Mouse (Mus musculus) heart, embryonic 12.5 days (tissue): ENCODE measurements around the gene Usp16. TPM values are rescaled to one million over a fixed set of nuclear protein-coding genes. Genes with fewer than 3 reads are reported as not detected.

Experiments
- ATAC-seq: fragments of 200-750 bp; cut with Nextera tagmentation; 2 replicates; pipeline ENCODE4 v1.8.0; 2017; ENCODE audit warnings: moderate TSS enrichment, moderate library complexity; ENCODE audit not compliant: insufficient number of reproducible peaks, low FRiP score
- H3K27ac ChIP-seq: fragments of 300-500 bp; sonication (generic); 2 replicates; pipeline ENCODE4 v1.5.1; 2016; ENCODE audit warnings: mild to moderate bottlenecking, moderate library complexity; ENCODE audit not compliant: poor library complexity, severe bottlenecking
- H3K27me3 ChIP-seq: fragments of 300-500 bp; sonication (generic); replicated peaks from 2 replicates; pipeline ENCODE4 v1.6.1; 2016; ENCODE audit warnings: mild to moderate bottlenecking, moderate library complexity
- H3K36me3 ChIP-seq: fragments of 300-500 bp; sonication (generic); 2 replicates; pipeline ENCODE4 v1.6.1; 2016; ENCODE audit warnings: mild to moderate bottlenecking, moderate library complexity
- H3K4me1 ChIP-seq: fragments of 300-500 bp; sonication (generic); replicated peaks from 2 replicates; pipeline ENCODE4 v1.6.1; 2016; ENCODE audit warnings: mild to moderate bottlenecking
- H3K4me2 ChIP-seq: fragments of 300-500 bp; sonication (generic); 2 replicates; pipeline ENCODE4 v1.6.1; 2016; ENCODE audit warnings: mild to moderate bottlenecking, moderate library complexity
- H3K4me3 ChIP-seq: fragments of 300-500 bp; sonication (generic); 2 replicates; pipeline ENCODE4 v1.5.1; 2016; ENCODE audit warnings: mild to moderate bottlenecking
- H3K9ac ChIP-seq: fragments of 300-500 bp; sonication (generic); 2 replicates; pipeline ENCODE4 v1.6.1; 2016; ENCODE audit warnings: mild to moderate bottlenecking, moderate library complexity
- H3K9me3 ChIP-seq: fragments of 300-500 bp; sonication (generic); replicated peaks from 2 replicates; pipeline ENCODE4 v1.6.1; 2016; ENCODE audit warnings: mild to moderate bottlenecking, moderate library complexity
- WGBS: fragments of 180-500 bp; shearing (Covaris S2); methylation state at CpG from one replicate; pipeline ENCODE4 v1.1.7; 2016; 5-methylcytosine and 5-hydroxymethylcytosine counted together
- polyA plus RNA-seq: library from polyadenylated mRNA; unstranded; fragments of >200 nt; fragmentation: Nextera tagmentation; extraction: Ambion mirVana; gene quantifications from 2 replicates; pipeline ENCODE4 v1.2.1, GENCODE M21; 2016

Gene Usp16
- polyA plus RNA-seq, 1 experiment from 2014 or later, result 37.0 TPM

DNA sequence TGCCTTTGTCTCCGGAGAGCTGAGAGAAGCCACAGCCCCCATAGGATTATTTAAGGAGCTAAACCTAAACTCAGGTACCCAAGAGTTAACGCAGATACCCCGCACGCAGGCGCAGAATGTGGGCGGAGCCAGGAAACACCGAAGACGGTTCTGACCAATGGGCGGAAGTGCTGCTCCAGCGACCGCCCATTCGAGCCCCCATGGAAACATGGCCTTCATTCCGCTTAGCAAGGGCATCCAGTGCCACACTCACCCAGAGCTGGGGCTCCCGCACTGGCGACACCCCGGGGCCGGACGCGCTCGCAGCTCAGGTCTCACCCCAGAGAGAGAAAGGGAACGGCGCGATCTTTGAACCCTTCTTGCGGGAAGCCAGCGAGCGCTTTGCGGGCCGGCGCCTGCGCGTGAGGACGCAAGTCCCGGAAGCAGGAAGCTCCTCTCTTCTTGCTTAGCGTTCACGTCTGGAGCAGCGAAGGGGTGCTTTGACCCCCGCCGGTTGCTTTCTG is 14.3 kb upstream of the Usp16 start, which contains the start of gene Rwdd2b:
TSS of gene Rwdd2b (minus strand) at position 390 of the 503 bp plus-strand sequence.
- Histone ChIP-seq H3K36me3 (0 out of 2 replicates have a peak, but pooled peaks cover 11% of the 10 kb centered on the region), H3K4me3 (peak within 1 kb of the TSS; percentile 75), H3K9me3 (no peaks in the 10 kb centered on the region), H3K4me1 (peaks cover 14% of the 10 kb centered on the region), H3K27me3 (no peaks in the 10 kb centered on the region), H3K4me2 (peak within 1 kb of the TSS; percentile 80), H3K27ac (peak within 1 kb of the TSS; percentile 75), H3K9ac (peak within 1 kb of the TSS; percentile 81)
- peak; percentile 95 for ATAC-seq
- WGBS, result under 1% methylated on average over 38 of the region's 38 CpGs

DNA sequence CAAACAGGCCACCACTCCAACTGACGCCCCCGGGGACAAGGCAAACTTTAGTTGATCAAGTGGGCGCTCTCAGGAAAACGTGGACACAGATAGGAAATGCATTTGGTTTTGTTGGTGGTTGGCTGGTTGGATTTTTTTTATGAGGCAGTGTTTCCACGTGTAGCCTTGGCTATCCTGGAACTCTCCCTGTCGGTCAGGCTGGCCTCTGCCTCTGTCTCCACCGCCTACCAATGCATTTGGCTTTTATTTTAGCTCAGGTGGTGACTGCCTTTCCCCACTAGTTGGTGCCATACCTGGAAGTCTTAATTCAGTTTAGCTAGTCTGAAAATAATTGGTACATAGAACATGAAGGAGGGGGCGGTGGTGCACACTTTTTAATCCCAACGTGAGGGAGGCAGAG is 13.4 kb upstream of the Usp16 start:
- H3K36me3 ChIP-seq, result 0 out of 2 replicates have a peak, but pooled peaks cover 7% of the 10 kb centered on the region
- peak overlapping the region; percentile 81 for H3K9ac ChIP-seq
- H3K27ac ChIP-seq, result no peak overlapping the region
- no peaks in the 10 kb centered on the region for H3K27me3 ChIP-seq
- no peak for ATAC-seq
- no peaks in the 10 kb centered on the region for H3K9me3 ChIP-seq
- H3K4me2 ChIP-seq, result peak overlapping the region; percentile 80
- peak overlapping the region; percentile 75 for H3K4me3 ChIP-seq
- WGBS, result 22% methylated on average over 9 of the region's 9 CpGs
- peaks cover 14% of the 10 kb centered on the region for H3K4me1 ChIP-seq

DNA sequence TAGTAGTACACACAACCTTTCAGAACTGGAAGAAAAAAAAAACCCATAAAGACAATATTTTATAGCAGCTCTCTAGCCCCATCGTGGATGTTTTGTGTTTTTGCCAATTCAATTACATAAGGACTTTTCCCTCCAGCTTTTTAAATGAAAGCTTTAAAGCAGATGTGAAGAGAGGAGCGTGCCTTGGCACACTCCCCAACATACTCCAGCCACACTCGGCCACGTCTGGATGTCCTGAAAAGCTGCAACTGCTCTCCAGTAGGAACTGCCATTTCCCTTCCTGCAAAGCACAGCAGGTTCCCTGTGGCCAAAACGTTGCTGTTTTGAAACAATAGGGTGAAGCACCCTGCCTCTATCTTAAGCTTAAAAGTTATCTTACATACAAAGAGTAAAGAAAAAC is 12.2 kb upstream of the Usp16 start:
- no peak overlapping the region for H3K9ac ChIP-seq

DNA sequence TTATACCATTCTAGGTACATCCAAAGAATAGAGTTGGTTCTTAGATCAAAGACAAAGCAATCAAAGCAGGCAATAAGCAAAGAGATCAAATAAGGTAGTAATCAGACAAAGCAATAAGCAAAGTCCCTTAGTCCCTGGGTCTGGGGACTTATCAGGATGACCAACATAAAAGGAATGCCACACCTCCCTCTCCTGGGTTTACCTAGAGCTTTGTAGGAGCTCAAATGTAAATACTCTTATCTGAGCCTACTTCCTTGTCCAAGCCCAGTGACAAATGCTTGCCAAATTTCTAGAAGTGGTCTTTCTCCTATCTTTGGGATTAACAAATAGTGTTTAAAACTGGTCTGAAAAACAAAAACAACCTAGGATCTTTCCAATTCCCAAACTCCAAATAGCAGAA is 11.3 kb upstream of the Usp16 start:
- no peak overlapping the region for H3K27ac ChIP-seq
- no peak for ATAC-seq
- no peak overlapping the region for H3K9ac ChIP-seq
- H3K36me3 ChIP-seq, result no peaks in the 10 kb centered on the region
- H3K4me2 ChIP-seq, result no peak overlapping the region
- H3K4me3 ChIP-seq, result no peak overlapping the region
- no peaks in the 10 kb centered on the region for H3K27me3 ChIP-seq
- peaks cover 14% of the 10 kb centered on the region for H3K4me1 ChIP-seq
- no peaks in the 10 kb centered on the region for H3K9me3 ChIP-seq

More for the DNA sequence above, 12.2 kb upstream of the Usp16 start:
- H3K36me3 ChIP-seq, result no peaks in the 10 kb centered on the region
- no peak overlapping the region for H3K4me3 ChIP-seq
- no peaks in the 10 kb centered on the region for H3K9me3 ChIP-seq
- peaks cover 14% of the 10 kb centered on the region for H3K4me1 ChIP-seq
- no peak for ATAC-seq
- no peaks in the 10 kb centered on the region for H3K27me3 ChIP-seq
- 50% methylated on average over 5 of the region's 5 CpGs for WGBS
- no peak overlapping the region for H3K4me2 ChIP-seq
- H3K27ac ChIP-seq, result no peak overlapping the region

DNA sequence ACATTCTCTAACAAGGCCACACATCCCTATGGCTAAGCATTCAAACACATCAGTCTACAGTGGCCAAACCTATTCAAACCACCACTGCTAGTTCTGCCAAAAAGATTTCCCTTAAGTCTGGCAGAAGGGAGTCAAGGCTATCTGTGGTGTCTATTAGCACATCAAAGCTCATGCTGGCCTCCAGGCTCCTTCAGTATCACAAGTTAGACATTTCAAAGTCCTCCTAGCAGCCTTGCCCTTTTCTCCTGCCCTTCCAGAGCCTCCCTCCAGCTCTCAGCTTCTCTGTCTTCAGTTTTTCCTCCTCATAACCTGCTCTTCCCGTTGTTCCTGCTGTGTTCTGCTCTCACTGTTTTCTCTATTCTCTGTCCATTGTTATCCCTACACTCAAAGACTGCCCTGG is 10.4 kb upstream of the Usp16 start:
- no peaks in the 10 kb centered on the region for H3K9me3 ChIP-seq
- WGBS, result 30% methylated on average over 1 of the region's 1 CpGs
- H3K9ac ChIP-seq, result no peak overlapping the region
- H3K27ac ChIP-seq, result no peak overlapping the region
- no peak for ATAC-seq
- H3K4me1 ChIP-seq, result peaks cover 14% of the 10 kb centered on the region
- H3K4me2 ChIP-seq, result no peak overlapping the region
- H3K27me3 ChIP-seq, result no peaks in the 10 kb centered on the region
- H3K36me3 ChIP-seq, result no peaks in the 10 kb centered on the region
- H3K4me3 ChIP-seq, result no peak overlapping the region

DNA sequence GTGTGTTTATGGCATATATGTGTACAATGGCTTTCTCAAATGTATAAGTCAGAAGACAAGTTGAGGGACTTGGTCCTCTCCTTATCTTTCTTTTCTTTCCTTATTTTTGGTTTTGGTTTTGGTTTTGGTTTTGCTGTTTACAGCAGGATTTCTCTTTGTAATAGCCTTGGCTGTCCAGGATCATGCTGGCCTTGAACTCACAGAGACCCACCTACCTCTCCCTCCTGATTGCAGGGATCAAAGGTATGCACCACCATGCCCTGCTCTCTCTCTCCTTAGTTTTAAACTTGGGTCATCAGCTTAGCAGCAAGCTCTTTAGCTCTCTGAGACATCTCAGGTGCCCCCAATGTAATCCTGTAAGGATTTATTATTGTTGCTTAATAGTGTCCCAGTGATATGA is 9.4 kb upstream of the Usp16 start:
- peaks cover 8% of the 10 kb centered on the region for H3K4me1 ChIP-seq
- no peaks in the 10 kb centered on the region for H3K36me3 ChIP-seq
- H3K4me2 ChIP-seq, result no peak overlapping the region
- no peak overlapping the region for H3K4me3 ChIP-seq
- H3K27ac ChIP-seq, result no peak overlapping the region
- H3K27me3 ChIP-seq, result no peaks in the 10 kb centered on the region
- H3K9me3 ChIP-seq, result no peaks in the 10 kb centered on the region
- no peak overlapping the region for H3K9ac ChIP-seq
- no peak for ATAC-seq

DNA sequence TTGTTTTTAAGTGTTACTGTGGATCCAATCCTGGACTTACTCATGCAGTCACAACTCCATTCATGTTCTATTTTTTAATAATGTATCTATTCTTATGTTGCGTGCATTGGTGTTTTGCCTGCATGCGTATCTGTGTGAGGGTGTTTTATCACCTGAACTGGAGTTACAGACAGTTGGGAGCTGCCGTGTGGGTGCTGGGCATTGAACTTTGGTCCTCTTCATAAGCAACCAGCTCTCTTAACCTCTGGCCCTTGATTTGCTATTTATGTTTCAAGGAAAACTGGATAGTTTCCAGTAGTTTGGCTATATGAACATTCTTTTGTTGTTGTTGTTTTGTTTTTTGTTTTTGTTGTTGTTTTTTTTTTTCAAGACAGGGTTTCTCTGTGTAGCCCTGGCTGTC is 9.0 kb upstream of the Usp16 start:
- WGBS, result 87% methylated on average over 3 of the region's 3 CpGs
- Histone ChIP-seq H3K9ac (no peak overlapping the region), H3K36me3 (no peaks in the 10 kb centered on the region), H3K27ac (no peak overlapping the region), H3K4me2 (no peak overlapping the region), H3K9me3 (no peaks in the 10 kb centered on the region), H3K4me3 (no peak overlapping the region), H3K4me1 (peaks cover 8% of the 10 kb centered on the region), H3K27me3 (no peaks in the 10 kb centered on the region)
- no peak for ATAC-seq

DNA sequence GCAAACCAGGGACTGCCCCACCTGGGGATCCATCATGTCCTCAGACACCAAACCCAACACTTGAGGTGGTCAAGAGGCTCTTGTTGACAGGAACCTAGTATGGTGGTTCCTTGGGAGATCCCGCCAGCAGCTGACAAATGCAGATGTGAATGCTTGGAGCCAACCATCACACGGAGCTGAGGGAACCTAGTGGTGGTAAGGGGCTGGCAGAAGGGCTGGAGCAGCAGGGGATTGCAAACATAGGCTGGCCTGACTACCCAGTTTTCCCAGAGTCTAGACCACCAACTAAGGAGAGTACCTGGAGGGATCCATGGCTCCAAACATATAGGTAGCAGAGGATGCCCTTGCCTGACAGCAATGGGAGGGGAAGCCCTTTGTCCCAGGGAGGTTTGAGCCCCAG is 1.3 kb upstream of the Usp16 start:
- 88% methylated on average over 2 of the region's 2 CpGs for WGBS
- ATAC-seq, result no peak
- Histone ChIP-seq H3K4me2 (no peak overlapping the region), H3K9me3 (no peaks in the 10 kb centered on the region), H3K9ac (no peak overlapping the region), H3K4me1 (peaks cover 17% of the 10 kb centered on the region), H3K27ac (no peak overlapping the region), H3K4me3 (no peak overlapping the region), H3K27me3 (no peaks in the 10 kb centered on the region), H3K36me3 (no peaks in the 10 kb centered on the region)

DNA sequence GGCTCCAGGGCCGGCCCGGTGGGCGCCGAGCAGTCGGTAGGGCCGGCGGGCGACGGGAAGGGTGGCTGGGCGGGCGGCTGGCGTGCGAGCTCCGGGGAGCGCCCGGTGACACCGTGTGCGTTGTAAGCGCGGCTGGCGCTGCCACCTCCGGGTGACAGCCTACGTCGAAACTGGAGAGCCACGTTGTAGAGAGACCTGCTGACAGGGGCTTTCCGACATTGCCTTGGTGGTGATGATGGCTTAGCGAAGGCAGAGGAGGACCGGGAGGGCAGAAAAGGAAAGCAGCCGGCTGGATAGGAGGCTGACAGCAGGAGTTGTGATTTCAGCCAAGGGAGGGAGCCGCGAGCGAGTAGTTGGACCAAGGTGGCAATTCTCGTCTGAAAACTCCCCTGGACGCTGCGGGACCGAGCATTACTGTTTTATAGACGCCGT is 693 bp downstream of the Usp16 start:
- Histone ChIP-seq H3K27ac (peak overlapping the region; percentile 86), H3K4me2 (peak overlapping the region; percentile 99), H3K27me3 (no peaks in the 10 kb centered on the region), H3K4me3 (peak overlapping the region; percentile 100), H3K4me1 (peaks cover 17% of the 10 kb centered on the region), H3K9ac (peak overlapping the region; percentile 97), H3K36me3 (peaks cover 9% of the 10 kb centered on the region), H3K9me3 (no peaks in the 10 kb centered on the region)
- peak; percentile 74; the same call in 1 of the 2 replicates for ATAC-seq
- WGBS, result under 1% methylated on average over 38 of the region's 38 CpGs

DNA sequence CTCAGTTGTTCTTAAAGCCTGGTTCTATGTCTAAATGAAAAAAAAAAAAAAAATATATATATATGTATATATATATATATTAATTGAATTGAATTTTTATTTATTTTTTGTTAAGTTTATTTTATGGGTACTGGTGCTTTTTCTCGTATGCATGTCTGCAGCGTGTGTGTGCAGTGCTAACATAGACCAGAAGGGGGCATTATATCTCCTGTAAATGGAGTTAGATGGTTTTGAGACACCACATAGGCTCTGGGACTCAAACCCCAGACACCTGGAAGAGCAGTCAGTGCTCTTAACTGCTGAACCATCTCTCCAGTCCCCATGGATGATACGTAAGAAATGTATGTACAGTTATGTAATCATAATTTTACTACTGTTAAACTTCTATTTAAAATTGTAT is 4.2 kb downstream of the Usp16 start:
- no peak for ATAC-seq
- Histone ChIP-seq H3K4me1 (peaks cover 17% of the 10 kb centered on the region), H3K4me3 (no peak overlapping the region), H3K27me3 (no peaks in the 10 kb centered on the region), H3K27ac (no peak overlapping the region), H3K9ac (no peak overlapping the region), H3K9me3 (no peaks in the 10 kb centered on the region), H3K4me2 (no peak overlapping the region), H3K36me3 (peaks cover 34% of the 10 kb centered on the region)
- WGBS, result 96% methylated on average over 3 of the region's 3 CpGs

DNA sequence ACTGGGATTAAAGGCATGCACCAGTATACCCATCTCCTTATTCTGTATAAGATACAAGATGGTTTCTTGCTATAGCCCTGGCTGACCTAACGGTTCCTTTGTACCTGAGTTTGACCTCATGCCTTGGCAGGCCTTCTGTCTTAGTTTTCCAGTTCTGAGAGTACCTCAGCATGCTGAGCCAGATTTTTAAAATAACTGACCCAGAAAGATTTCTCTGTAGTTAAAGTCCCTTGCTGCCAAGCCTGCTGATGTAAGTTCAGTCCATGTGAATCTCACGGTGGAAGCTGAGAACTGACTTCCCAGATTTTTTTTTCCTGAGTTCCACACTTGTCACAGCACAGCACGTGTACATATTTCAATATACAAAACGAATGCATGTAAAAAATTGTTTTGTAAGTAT is 16.1 kb downstream of the Usp16 start:
- Histone ChIP-seq H3K27ac (no peak overlapping the region), H3K9ac (no peak overlapping the region), H3K4me3 (no peak overlapping the region), H3K9me3 (no peaks in the 10 kb centered on the region), H3K27me3 (no peaks in the 10 kb centered on the region), H3K4me1 (no peaks in the 10 kb centered on the region), H3K36me3 (peaks cover 77% of the 10 kb centered on the region), H3K4me2 (no peak overlapping the region)
- 83% methylated on average over 4 of the region's 4 CpGs for WGBS
- no peak for ATAC-seq

DNA sequence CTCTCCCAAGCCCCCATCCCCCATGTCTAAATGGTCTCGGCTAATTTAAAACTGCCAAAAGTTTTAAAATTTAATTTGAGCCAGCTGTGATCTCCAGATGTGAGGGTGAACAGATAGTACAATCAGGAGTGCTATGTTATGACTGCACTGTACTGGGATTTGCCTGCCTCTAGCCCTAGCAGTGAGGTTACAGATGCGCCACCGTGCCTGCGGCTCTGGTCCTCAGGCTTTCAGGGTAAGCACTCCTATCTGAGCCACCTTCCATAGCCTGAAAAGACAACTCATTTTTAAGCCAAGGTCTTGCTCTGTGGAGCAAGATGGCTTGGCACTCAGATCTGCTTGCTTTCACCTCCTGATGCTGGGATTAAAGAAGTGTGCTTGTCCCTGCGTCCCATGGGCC is 29.9 kb downstream of the Usp16 start:
- H3K27ac ChIP-seq, result no peak overlapping the region
- no peaks in the 10 kb centered on the region for H3K4me1 ChIP-seq
- H3K36me3 ChIP-seq, result peaks cover 78% of the 10 kb centered on the region
- no peak overlapping the region for H3K9ac ChIP-seq
- H3K9me3 ChIP-seq, result no peaks in the 10 kb centered on the region
- no peak overlapping the region for H3K4me3 ChIP-seq
- no peak for ATAC-seq
- WGBS, result 89% methylated on average over 5 of the region's 5 CpGs
- H3K4me2 ChIP-seq, result no peak overlapping the region
- H3K27me3 ChIP-seq, result no peaks in the 10 kb centered on the region
